Mouse (Mus musculus): ENCODE data around the gene Cetn3. TPM values are rescaled to one million over a fixed set of nuclear protein-coding genes. Genes with fewer than 3 reads are reported as not detected.

Cetn3 gene
- polyA plus RNA-seq (2016; fragmentation: Nextera tagmentation; extraction: Ambion mirVana) = 228 and 245 TPM in 2 replicates

DNA sequence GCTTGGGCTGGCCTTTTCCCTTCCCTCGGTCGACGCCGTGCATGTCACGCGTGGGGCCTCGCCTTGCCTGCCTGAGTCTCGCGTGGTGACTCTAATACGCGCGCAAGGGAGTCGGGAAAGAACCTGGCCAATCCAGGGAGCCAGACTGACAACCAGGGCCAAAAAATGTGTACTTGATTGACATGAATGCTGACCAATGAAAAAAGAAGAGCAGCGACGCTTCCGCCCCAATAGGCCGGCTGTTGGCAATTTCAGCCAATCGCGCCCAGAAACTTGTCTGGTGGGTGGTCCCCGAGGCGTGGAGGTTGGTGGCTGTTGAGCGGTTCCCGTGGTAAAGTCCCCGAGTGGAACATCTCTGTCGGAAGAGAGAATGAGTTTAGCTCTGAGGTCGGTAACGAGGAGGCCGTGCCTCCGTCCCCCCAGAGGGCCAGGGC, at the start of gene Cetn3:
TSS of gene Cetn3 (plus strand) at position 107 of the 434 bp plus-strand sequence.
- H3K4me1 ChIP-seq = peaks cover 22% of the 10 kb centered on the region
- peak within 1 kb of the TSS; percentile 80 for H3K4me3 ChIP-seq

GRCm38 (mm10) chr13:81736606-81737005, 46.3 kb upstream of the Cetn3 start:
- Histone ChIP-seq H3K27me3 (no peaks in the 10 kb centered on the region), H3K4me2 (replicated peaks) (no peak overlapping the region), H3K27ac (no peak overlapping the region), H3K36me3 (no peaks in the 10 kb centered on the region), H3K9ac (no peak overlapping the region), H3K4me1 (no peaks in the 10 kb centered on the region), H3K4me3 (no peak overlapping the region), H3K9me3 (replicated peaks) (no peaks in the 10 kb centered on the region)
- 89% methylated on average over 5 of the region's 5 CpGs for WGBS
- no peak for ATAC-seq (ENCODE audit: low FRiP score)

More for the DNA sequence above, at the start of gene Cetn3:
- H3K36me3 ChIP-seq = peaks cover 7% of the 10 kb centered on the region
- no peaks in the 10 kb centered on the region for H3K27me3 ChIP-seq
- H3K9me3 ChIP-seq (replicated peaks) = no peaks in the 10 kb centered on the region
- peak within 1 kb of the TSS; percentile 74 for H3K4me2 ChIP-seq (replicated peaks)
- peak; percentile 96 for ATAC-seq (ENCODE audit: low FRiP score)
- H3K9ac ChIP-seq = peak within 1 kb of the TSS; percentile 89
- H3K27ac ChIP-seq = peak within 1 kb of the TSS; percentile 99
- WGBS = under 1% methylated on average over 29 of the region's 29 CpGs

- WGBS = 55% methylated on average over 3 of the region's 3 CpGs
- H3K36me3 ChIP-seq = no peaks in the 10 kb centered on the region
- ATAC-seq (ENCODE audit: low FRiP score) = no peak
- H3K4me3 ChIP-seq = no peak overlapping the region
- H3K27ac ChIP-seq = no peak overlapping the region
- H3K4me2 ChIP-seq (replicated peaks) = no peak overlapping the region
- H3K9ac ChIP-seq = no peak overlapping the region
- H3K4me1 ChIP-seq = no peaks in the 10 kb centered on the region
- no peaks in the 10 kb centered on the region for H3K27me3 ChIP-seq
- no peaks in the 10 kb centered on the region for H3K9me3 ChIP-seq (replicated peaks)
These were observed 42.0 kb upstream of the Cetn3 start for GRCm38 (mm10) chr13:81740898-81741297.

GRCm38 (mm10) chr13:81743391-81744091, 39.3 kb upstream of the Cetn3 start:
- 53% methylated on average over 10 of the region's 10 CpGs for WGBS
- ATAC-seq (ENCODE audit: low FRiP score) = no peak
- Histone ChIP-seq H3K27ac (no peak overlapping the region), H3K4me2 (replicated peaks) (no peak overlapping the region), H3K27me3 (no peaks in the 10 kb centered on the region), H3K9me3 (replicated peaks) (no peaks in the 10 kb centered on the region), H3K4me3 (no peak overlapping the region), H3K4me1 (no peaks in the 10 kb centered on the region), H3K9ac (no peak overlapping the region), H3K36me3 (no peaks in the 10 kb centered on the region)

DNA sequence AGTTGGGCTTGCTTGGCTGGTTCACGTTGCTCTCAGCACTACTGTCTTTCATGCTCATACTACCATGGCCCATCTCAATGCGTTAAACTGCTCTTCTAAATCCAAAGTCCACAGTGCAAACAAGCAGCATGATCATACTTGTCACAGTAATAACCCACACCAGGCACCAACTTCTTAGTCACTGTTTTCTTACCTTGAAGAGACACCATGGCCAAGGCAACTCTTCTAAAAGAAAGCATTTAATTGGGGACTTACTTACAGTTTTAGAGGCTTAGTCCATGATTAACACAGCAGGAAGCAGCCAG, 38.8 kb upstream of the Cetn3 start:
- no peak overlapping the region for H3K4me2 ChIP-seq (replicated peaks)
- WGBS = 50% methylated on average over 2 of the region's 2 CpGs
- H3K4me1 ChIP-seq = no peaks in the 10 kb centered on the region
- ATAC-seq (ENCODE audit: low FRiP score) = no peak
- H3K9ac ChIP-seq = no peak overlapping the region
- no peaks in the 10 kb centered on the region for H3K36me3 ChIP-seq
- H3K27me3 ChIP-seq = no peaks in the 10 kb centered on the region
- no peak overlapping the region for H3K27ac ChIP-seq
- H3K4me3 ChIP-seq = no peak overlapping the region
- no peaks in the 10 kb centered on the region for H3K9me3 ChIP-seq (replicated peaks)

DNA sequence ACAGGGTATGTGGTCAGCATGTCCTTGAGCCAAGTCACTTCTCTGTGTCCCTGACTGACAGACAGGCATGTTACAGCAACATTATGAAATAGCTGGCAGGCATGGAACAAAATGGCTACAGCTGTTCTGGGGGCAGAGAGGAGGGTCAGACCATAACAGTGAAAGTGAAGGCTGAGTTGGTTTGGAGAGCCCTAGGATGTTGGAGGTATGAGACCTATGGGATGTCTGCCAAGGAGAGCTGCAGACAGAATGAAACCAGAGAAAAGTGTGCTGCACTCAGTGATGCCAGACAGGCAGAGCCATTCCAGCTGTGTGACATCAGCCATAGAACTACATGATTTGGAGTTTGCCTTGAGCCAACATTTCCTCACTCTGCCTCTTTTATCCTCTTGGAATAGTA, 28.0 kb upstream of the Cetn3 start:
- Histone ChIP-seq H3K4me1 (no peaks in the 10 kb centered on the region), H3K4me2 (replicated peaks) (no peak overlapping the region), H3K9me3 (replicated peaks) (no peaks in the 10 kb centered on the region), H3K36me3 (no peaks in the 10 kb centered on the region), H3K9ac (no peak overlapping the region), H3K27me3 (no peaks in the 10 kb centered on the region), H3K4me3 (no peak overlapping the region), H3K27ac (no peak overlapping the region)
- ATAC-seq (ENCODE audit: low FRiP score) = no peak

GRCm38 (mm10) chr13:81755324-81755723, 27.6 kb upstream of the Cetn3 start:
- Histone ChIP-seq H3K4me1 (no peaks in the 10 kb centered on the region), H3K36me3 (no peaks in the 10 kb centered on the region), H3K9me3 (replicated peaks) (no peaks in the 10 kb centered on the region), H3K4me3 (no peak overlapping the region), H3K27me3 (no peaks in the 10 kb centered on the region), H3K9ac (no peak overlapping the region), H3K4me2 (replicated peaks) (no peak overlapping the region), H3K27ac (no peak overlapping the region)
- no peak for ATAC-seq (ENCODE audit: low FRiP score)
- 90% methylated on average over 1 of the region's 1 CpGs for WGBS

DNA sequence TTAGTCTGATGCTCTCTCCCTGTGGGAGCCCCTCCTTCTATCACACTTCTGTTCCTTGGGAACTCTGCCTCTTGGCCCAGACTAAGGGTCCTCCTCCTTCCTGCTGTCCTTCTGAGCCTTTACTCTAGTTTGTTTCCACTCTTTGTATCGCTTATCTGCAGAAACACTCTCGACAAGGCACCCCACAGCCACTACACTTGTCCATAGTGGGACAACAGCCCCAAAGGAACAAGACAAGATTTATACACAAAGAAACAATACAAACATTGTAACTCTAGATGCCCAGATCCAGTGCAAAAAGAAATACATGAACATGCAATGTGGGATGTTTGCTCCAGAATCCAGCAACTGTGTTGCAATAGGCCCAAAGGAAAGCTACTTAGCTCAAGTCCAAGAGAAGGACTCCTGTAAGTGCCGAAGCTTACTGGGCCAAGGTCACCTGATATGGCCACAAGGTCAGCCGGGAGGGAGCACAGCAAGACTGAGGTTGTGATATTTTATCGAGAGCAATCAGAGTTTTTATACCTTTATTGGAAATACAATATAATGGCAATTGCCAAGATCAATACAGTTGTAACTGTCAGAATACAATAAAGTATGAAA, 25.7 kb upstream of the Cetn3 start:
- ATAC-seq (ENCODE audit: low FRiP score) = no peak

DNA sequence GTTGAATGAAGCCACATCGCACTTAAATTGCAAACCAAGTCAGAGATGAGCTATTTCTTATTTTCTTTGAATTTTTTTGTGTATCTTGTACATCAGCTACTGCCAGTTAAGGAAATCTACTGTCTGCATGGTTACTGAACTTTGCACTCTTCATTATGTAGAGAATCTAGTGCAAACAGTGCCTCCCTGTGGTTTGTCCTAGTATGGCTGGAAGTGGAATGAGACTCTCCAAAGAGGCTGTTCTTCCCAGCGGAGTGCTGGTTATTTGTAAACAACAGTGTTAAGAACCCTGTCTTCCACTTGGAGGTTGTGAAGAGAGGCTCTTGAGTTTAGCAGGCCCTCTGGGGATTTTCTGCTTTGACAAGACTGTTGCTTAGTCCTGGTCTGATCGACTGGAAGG, 22.5 kb upstream of the Cetn3 start:
- peak; percentile 42; the same call in 1 of the 2 replicates for ATAC-seq (ENCODE audit: low FRiP score)
- H3K27me3 ChIP-seq = no peaks in the 10 kb centered on the region
- H3K9ac ChIP-seq = no peak overlapping the region
- no peaks in the 10 kb centered on the region for H3K36me3 ChIP-seq
- H3K4me1 ChIP-seq = no peaks in the 10 kb centered on the region
- WGBS = 34% methylated on average over 3 of the region's 3 CpGs
- no peak overlapping the region for H3K4me2 ChIP-seq (replicated peaks)
- no peaks in the 10 kb centered on the region for H3K9me3 ChIP-seq (replicated peaks)
- H3K4me3 ChIP-seq = no peak overlapping the region
- no peak overlapping the region for H3K27ac ChIP-seq

More for the DNA sequence above, 25.7 kb upstream of the Cetn3 start:
- H3K36me3 ChIP-seq = no peaks in the 10 kb centered on the region
- H3K4me1 ChIP-seq = no peaks in the 10 kb centered on the region
- no peaks in the 10 kb centered on the region for H3K9me3 ChIP-seq (replicated peaks)
- no peak overlapping the region for H3K27ac ChIP-seq
- no peak overlapping the region for H3K4me2 ChIP-seq (replicated peaks)
- no peak overlapping the region for H3K9ac ChIP-seq
- no peak overlapping the region for H3K4me3 ChIP-seq
- H3K27me3 ChIP-seq = no peaks in the 10 kb centered on the region
- 90% methylated on average over 5 of the region's 5 CpGs for WGBS

- H3K4me1 ChIP-seq = no peaks in the 10 kb centered on the region
- no peak overlapping the region; the same call in 1 of the 2 replicates for H3K4me2 ChIP-seq (replicated peaks)
- H3K9me3 ChIP-seq (replicated peaks) = no peaks in the 10 kb centered on the region
- H3K4me3 ChIP-seq = no peak overlapping the region
- no peak overlapping the region for H3K27ac ChIP-seq
- WGBS = 32% methylated on average over 14 of the region's 14 CpGs
- no peaks in the 10 kb centered on the region for H3K27me3 ChIP-seq
- no peak for ATAC-seq (ENCODE audit: low FRiP score)
- H3K36me3 ChIP-seq = no peaks in the 10 kb centered on the region
- no peak overlapping the region for H3K9ac ChIP-seq
These were observed 21.2 kb upstream of the Cetn3 start for GRCm38 (mm10) chr13:81761566-81762186.

DNA sequence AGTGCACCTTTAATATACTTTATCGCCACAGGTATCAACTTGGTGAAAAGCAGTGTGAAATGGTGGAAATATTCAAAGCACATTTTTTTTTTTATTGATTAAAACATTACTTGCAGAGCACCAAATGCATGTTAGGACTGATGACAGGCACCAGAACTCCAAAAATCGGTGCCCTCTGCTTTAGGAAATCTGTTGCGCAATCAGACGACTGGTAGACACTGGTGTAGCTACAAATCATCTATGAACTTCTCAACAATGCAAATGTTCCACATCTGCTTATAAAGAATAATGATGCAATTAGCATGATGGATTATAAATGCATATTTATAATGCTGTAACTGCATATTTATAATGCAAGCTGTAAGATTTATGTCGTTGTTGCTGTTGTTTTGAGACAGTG, 18.7 kb upstream of the Cetn3 start:
- Histone ChIP-seq H3K9me3 (replicated peaks) (no peaks in the 10 kb centered on the region), H3K4me2 (replicated peaks) (no peak overlapping the region), H3K9ac (no peak overlapping the region), H3K27me3 (no peaks in the 10 kb centered on the region), H3K4me3 (no peak overlapping the region), H3K4me1 (no peaks in the 10 kb centered on the region), H3K36me3 (no peaks in the 10 kb centered on the region), H3K27ac (no peak overlapping the region)
- no peak for ATAC-seq (ENCODE audit: low FRiP score)
- 86% methylated on average over 5 of the region's 5 CpGs for WGBS

DNA sequence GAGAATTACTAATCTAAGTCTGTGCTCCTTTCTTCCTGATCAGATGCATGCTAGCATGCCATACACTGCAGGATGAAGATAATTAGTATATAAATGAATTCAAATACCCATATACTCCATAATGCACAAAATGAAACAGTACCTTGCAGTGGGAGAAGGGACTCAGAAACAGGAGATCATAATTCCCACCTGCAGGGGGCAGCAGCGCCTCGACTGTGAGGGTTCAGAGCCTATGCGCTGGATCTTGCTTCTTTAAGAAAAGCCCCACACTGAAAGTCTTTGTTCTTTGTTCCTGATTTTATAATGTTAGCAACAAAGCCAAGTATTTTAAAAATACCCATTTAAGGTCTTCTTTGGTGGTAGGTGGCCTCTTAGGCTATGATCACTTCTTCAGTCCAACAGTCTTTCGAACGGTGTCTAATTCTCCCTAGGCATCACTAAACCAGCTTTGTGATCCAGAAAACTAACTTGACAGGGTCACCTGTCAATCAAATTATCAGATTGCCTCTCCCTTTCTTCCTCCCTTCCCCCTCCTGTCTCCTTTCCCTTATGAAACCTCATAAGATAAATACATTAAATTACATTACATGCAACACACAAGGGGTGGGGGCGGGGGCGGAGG, 15.7 kb upstream of the Cetn3 start:
- H3K9ac ChIP-seq = no peak overlapping the region
- H3K36me3 ChIP-seq = no peaks in the 10 kb centered on the region
- no peaks in the 10 kb centered on the region for H3K9me3 ChIP-seq (replicated peaks)
- H3K27me3 ChIP-seq = no peaks in the 10 kb centered on the region
- no peaks in the 10 kb centered on the region for H3K4me1 ChIP-seq
- WGBS = 81% methylated on average over 7 of the region's 7 CpGs
- H3K27ac ChIP-seq = no peak overlapping the region
- ATAC-seq (ENCODE audit: low FRiP score) = peak; percentile 58; the same call in 1 of the 2 replicates
- no peak overlapping the region for H3K4me2 ChIP-seq (replicated peaks)
- no peak overlapping the region for H3K4me3 ChIP-seq

Data from hindbrain, embryonic 12.5 days (tissue).